Mouse (Mus musculus) intestine, postnatal 0 days (tissue): ENCODE measurements around the gene Tnk2. TPM values are rescaled to one million over a fixed set of nuclear protein-coding genes. Genes with fewer than 3 reads are reported as not detected.
A peak's percentile ranks its signal among the peaks of the same experiment; 100 is the strongest.

Experiments used
- ATAC-seq: fragments of 200-750 bp; cut with Nextera tagmentation; 2 replicates; pipeline ENCODE4 v1.8.0; 2017; ENCODE audit warnings: mild to moderate bottlenecking, moderate TSS enrichment, moderate library complexity
- H3K27ac ChIP-seq: fragments of 300-500 bp; sonication (generic); 2 replicates; pipeline ENCODE4 v1.5.1; 2014; ENCODE audit warnings: mild to moderate bottlenecking, low read depth, low read length, moderate library complexity
- H3K27me3 ChIP-seq: fragments of 300-500 bp; sonication (generic); replicated peaks from 2 replicates; pipeline ENCODE4 v1.6.1; 2014; ENCODE audit warnings: low read length, mixed read lengths; ENCODE audit not compliant: control insufficient read depth, insufficient read depth
- H3K36me3 ChIP-seq: fragments of 300-500 bp; sonication (generic); 2 replicates; pipeline ENCODE4 v1.6.1; 2014; ENCODE audit warnings: mild to moderate bottlenecking, moderate library complexity; ENCODE audit not compliant: control insufficient read depth, insufficient read depth
- H3K4me1 ChIP-seq: fragments of 300-500 bp; sonication (generic); replicated peaks from 2 replicates; pipeline ENCODE4 v1.6.1; 2014; ENCODE audit warnings: antibody characterized with exemption, low read length, mixed read lengths; ENCODE audit not compliant: control insufficient read depth, insufficient read depth
- H3K4me2 ChIP-seq: fragments of 300-500 bp; sonication (generic); replicated peaks from 2 replicates; pipeline ENCODE4 v1.6.1; 2014; ENCODE audit warnings: low read depth, mild to moderate bottlenecking, moderate library complexity
- H3K4me3 ChIP-seq: fragments of 300-500 bp; sonication (generic); 2 replicates; pipeline ENCODE4 v1.5.1; 2014; ENCODE audit warnings: low read depth, low read length
- H3K9ac ChIP-seq: fragments of 300-500 bp; sonication (generic); 2 replicates; pipeline ENCODE4 v1.6.1; 2014; ENCODE audit warnings: mild to moderate bottlenecking, low read depth, low read length
- H3K9me3 ChIP-seq: fragments of 300-500 bp; sonication (generic); 2 replicates; pipeline ENCODE4 v1.6.1; 2016; ENCODE audit warnings: mixed run types; ENCODE audit not compliant: control insufficient read depth
- CTCF ChIP-seq: sonication (generic); IDR thresholded peaks from 2 replicates; pipeline ENCODE4 v1.5.1; 2016; ENCODE audit warnings: low read depth, mild to moderate bottlenecking, control low read depth, antibody characterized with exemption, moderate library complexity
- WGBS: fragments of 180-500 bp; shearing (Covaris S2); extraction: QIAGEN DNeasy Blood & Tissue Kit; methylation state at CpG from one replicate; pipeline ENCODE4 v1.1.7; 2014; 5-methylcytosine and 5-hydroxymethylcytosine counted together
- polyA plus RNA-seq: library from polyadenylated mRNA; unstranded; fragments of >200 nt; fragmentation: Nextera tagmentation; extraction: Ambion mirVana; gene quantifications from 2 replicates; pipeline ENCODE4 v1.2.1, GENCODE M21; 2015

Tnk2 gene
- polyA plus RNA-seq, 1 experiment from 2014 or later = 8.0 TPM

DNA sequence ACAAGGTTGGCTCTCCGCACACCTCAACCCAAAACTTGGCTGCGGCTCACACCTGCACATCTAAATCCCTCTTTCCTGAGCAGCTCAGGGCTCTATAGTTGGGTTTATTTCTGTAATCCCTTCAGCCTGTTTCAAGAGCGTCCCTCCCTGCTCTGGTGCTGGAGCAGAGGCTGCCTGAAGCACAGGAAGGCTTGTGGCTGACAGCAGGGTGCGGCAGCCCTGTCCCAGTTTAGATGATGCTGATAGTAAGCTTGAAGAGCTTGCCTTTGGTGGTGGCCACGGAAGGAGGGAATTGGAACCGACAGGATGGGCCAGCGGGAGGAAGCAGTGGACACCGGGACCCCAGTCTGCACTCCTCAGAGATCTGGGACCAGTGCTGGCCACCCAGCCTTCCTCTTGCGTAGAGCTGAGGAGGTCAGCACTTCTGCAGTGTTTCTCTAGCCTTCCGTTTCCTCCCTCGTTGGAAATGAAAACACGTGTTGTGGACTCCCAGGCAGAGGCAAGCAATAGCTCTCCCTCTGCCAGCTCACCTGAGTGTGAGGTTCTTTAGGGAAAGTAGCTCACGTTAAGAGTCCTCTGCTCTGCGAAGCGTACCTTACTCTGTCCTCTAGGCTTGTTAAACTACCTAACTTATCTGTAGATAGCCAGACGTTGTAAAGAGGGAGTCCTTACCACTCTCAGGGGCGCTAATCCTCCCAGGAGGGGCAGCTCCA lies 63.6 kb downstream of the Tnk2 start:
- Histone ChIP-seq H3K4me3 (no peak overlapping the region; the same call in 1 of the 2 replicates), H3K36me3 (no peaks in the 10 kb centered on the region), H3K9ac (no peak overlapping the region), H3K4me1 (peaks cover 14% of the 10 kb centered on the region; the same call in 1 of the 2 replicates), H3K27ac (peak overlapping the region; percentile 80), H3K27me3 (no peaks in the 10 kb centered on the region), H3K4me2 (peak overlapping the region; percentile 44), H3K9me3 (no peaks in the 10 kb centered on the region)
- ATAC-seq = peak; percentile 58
- 41% methylated on average over 17 of the region's 17 CpGs for WGBS
- TF ChIP-seq CTCF = no peak

DNA sequence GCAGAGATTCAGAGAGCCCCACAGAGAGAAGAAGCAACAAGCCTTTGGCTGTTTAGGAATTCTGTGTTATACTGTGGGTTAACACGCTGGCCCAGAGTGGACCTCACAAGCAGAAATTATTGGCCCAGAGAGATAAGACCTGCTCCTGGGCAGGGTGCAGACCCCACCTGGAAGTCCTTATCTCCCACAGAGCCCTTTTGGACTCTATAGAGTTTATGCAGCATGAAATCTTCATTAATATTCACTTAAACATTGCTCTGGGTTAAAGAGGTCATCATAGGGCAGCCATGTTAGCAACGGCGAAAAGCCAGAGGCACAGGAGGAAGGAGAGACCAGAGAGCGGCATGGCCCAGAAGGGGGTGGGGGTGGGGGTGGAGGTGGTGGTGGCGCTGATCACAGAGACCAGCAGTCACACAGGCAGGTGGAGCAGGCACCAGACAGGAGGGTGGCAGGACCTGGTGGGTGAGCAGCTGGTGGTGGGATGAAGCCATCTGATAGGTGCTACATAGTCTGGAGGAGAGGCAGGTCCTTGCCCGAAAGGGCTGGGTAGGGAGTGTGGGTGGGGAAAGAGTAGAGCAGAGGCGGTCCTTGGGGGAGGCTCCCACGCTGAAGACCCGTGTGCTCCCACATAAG lies 64.3 kb downstream of the Tnk2 start:
- ATAC-seq = peak; percentile 85
- no peak for TF ChIP-seq CTCF
- 25% methylated on average over 9 of the region's 9 CpGs for WGBS
- H3K27ac ChIP-seq = peak overlapping the region; percentile 80
- peak overlapping the region; percentile 44 for H3K4me2 ChIP-seq
- H3K36me3 ChIP-seq = no peaks in the 10 kb centered on the region
- H3K9ac ChIP-seq = no peak overlapping the region
- no peaks in the 10 kb centered on the region for H3K9me3 ChIP-seq
- H3K4me3 ChIP-seq = 0 out of 2 replicates have a peak overlapping the region, but pooled peaks have one; percentile 5
- H3K27me3 ChIP-seq = no peaks in the 10 kb centered on the region
- peaks cover 14% of the 10 kb centered on the region; the same call in 1 of the 2 replicates for H3K4me1 ChIP-seq

DNA sequence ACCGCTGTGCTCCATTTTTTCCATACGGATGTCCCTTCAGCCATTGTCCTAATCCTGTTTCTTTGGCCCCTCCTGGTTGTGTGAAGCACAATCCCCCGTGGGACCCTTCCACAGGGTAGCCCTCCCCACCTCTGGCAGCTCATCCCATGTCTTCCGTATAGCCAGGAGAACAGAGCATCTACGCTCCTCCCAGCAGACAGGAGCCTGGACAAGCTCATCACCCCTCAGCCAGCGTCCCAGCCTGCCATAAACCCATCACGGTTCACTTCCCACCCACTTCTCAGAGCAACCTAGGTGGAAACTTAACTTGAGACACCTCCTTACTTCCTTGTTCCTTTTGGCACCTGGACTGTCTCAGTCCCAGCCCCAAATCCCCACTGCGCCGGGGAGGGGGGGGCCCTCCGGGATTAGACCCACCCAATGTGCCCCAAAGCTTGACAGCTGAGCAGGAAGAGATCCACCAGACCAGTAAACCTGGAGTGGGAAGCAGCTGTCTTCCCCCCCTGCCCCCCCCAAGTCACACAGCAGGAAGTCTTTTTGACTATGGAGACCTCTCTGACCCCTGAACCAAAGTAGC lies 64.9 kb downstream of the Tnk2 start:
- peak overlapping the region; percentile 80 for H3K27ac ChIP-seq
- 0 out of 2 replicates have a peak overlapping the region, but pooled peaks have one; percentile 5 for H3K4me3 ChIP-seq
- peak; percentile 37 for ATAC-seq
- no peak overlapping the region for H3K9ac ChIP-seq
- H3K4me1 ChIP-seq = peaks cover 12% of the 10 kb centered on the region; the same call in 1 of the 2 replicates
- WGBS = 30% methylated on average over 10 of the region's 10 CpGs
- TF ChIP-seq CTCF = no peak
- H3K27me3 ChIP-seq = no peaks in the 10 kb centered on the region
- H3K4me2 ChIP-seq = peak overlapping the region; percentile 44
- no peaks in the 10 kb centered on the region for H3K36me3 ChIP-seq
- no peaks in the 10 kb centered on the region for H3K9me3 ChIP-seq

- peaks cover 11% of the 10 kb centered on the region; the same call in 1 of the 2 replicates for H3K4me1 ChIP-seq
- no peak overlapping the region for H3K9ac ChIP-seq
- H3K27ac ChIP-seq = peak overlapping the region; percentile 54; the same call in 1 of the 2 replicates
- H3K27me3 ChIP-seq = no peaks in the 10 kb centered on the region
- H3K4me2 ChIP-seq = no peak overlapping the region
- H3K9me3 ChIP-seq = no peaks in the 10 kb centered on the region
- no peak for TF ChIP-seq CTCF
- no peaks in the 10 kb centered on the region for H3K36me3 ChIP-seq
- no peak for ATAC-seq
- H3K4me3 ChIP-seq = no peak overlapping the region
- WGBS = 87% methylated on average over 8 of the region's 8 CpGs
Measured at GRCm38 (mm10) chr16:32709116-32709515, 65.4 kb downstream of the Tnk2 start.

DNA sequence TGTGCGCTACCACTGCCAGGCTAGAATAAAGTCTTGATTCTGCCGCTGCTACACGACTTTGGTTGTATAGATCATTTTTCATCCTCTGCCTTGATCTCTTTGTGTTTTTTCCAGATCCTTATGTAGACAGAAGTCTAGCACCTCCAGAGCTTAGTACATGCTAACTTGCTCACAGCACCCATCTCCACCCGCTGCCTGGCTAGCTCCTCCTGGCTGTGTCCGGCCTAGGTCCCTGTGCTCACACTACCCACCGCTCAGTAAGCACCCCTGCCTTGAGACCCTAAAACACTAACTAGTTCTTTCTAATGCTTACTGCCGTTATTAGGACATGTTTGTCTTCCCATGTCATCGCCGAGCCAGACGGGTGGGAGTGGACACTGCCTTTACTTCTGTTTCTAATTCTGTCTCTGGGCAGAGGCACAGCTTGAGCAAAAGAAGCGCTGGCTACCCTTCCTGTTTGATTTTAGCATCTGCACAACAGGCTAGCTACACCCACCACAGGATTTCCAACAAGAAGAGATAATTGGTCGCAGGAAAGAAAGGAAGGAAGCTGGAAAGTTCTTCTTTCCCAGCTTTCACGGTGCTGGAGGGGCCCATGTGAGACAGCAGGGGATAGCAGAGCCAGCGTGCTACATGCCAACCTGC lies 66.9 kb downstream of the Tnk2 start:
- Histone ChIP-seq H3K4me1 (peaks cover 11% of the 10 kb centered on the region; the same call in 1 of the 2 replicates), H3K4me3 (no peak overlapping the region), H3K9me3 (no peaks in the 10 kb centered on the region), H3K9ac (no peak overlapping the region), H3K4me2 (no peak overlapping the region), H3K36me3 (no peaks in the 10 kb centered on the region), H3K27me3 (no peaks in the 10 kb centered on the region), H3K27ac (no peak overlapping the region)
- TF ChIP-seq CTCF = no peak
- 66% methylated on average over 14 of the region's 14 CpGs for WGBS
- no peak for ATAC-seq

DNA sequence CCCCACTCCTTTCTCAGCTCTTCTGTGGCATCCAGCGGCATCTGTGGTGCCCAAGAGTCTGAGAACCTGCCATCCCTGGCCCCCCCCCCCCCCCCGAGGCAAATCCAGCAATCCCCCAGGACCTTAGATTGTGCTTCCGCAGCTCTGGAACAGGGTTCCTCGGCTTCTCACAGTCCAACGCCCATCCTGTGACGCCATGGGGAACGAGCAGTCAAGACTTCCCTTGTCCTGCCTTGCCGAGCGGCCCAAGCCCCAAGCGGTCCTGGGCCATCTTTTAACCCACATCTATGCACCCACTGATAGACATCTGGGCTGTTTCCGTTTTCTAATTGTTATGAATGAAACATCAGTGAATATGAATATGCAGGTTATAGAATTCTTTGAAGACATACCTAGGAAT lies 68.5 kb downstream of the Tnk2 start:
- no peak for TF ChIP-seq CTCF
- H3K27ac ChIP-seq = no peak overlapping the region
- 85% methylated on average over 11 of the region's 11 CpGs for WGBS
- H3K4me3 ChIP-seq = no peak overlapping the region
- H3K4me2 ChIP-seq = no peak overlapping the region
- H3K36me3 ChIP-seq = no peaks in the 10 kb centered on the region
- H3K9ac ChIP-seq = no peak overlapping the region
- H3K9me3 ChIP-seq = no peaks in the 10 kb centered on the region
- no peaks in the 10 kb centered on the region for H3K27me3 ChIP-seq
- peaks cover 9% of the 10 kb centered on the region; the same call in 1 of the 2 replicates for H3K4me1 ChIP-seq
- no peak for ATAC-seq
